Comparison of ENCODE assay signal across 9 mouse cellular contexts in genomic region chr16:5931680-5932079, GRCm38 (mm10). TPM values are rescaled to one million over a fixed set of nuclear protein-coding genes. Genes with fewer than 3 reads are reported as not detected.
DNase-seq lines count a peak whose midpoint lies in the region; ATAC-seq lines count a peak whose summit lies in the region.
"Had no signal": no experiment of that assay in that cellular context is flagged by ENCODE, and none has a peak within 500 bp of the region (broad histone marks: within the 10 kb centered on the region; RNA-seq: fewer than 3 reads in every experiment).

No protein-coding gene starts in this region.

- no peaks in the 10 kb centered on the region for H3K36me3 ChIP-seq in forebrain, embryonic 15.5 days
- H3K36me3 ChIP-seq in hindbrain, embryonic 14.5 days (replicated peaks; ENCODE audit: control insufficient read depth, insufficient read depth) = no peaks in the 10 kb centered on the region
- no peaks in the 10 kb centered on the region for H3K36me3 ChIP-seq in midbrain, embryonic 11.5 days (ENCODE audit: control insufficient read depth, insufficient read depth, low read length)
- H3K36me3 ChIP-seq: limb, embryonic 13.5 days had no signal

- no peak overlapping the region for H3K4me2 ChIP-seq in forebrain, embryonic 15.5 days (replicated peaks)
- no peak overlapping the region for H3K4me2 ChIP-seq in hindbrain, embryonic 14.5 days (replicated peaks)
- no peak overlapping the region for H3K4me2 ChIP-seq in midbrain, embryonic 11.5 days
- H3K4me2 ChIP-seq: limb, embryonic 13.5 days had no signal

- whole genome bisulfite sequencing in forebrain, embryonic 15.5 days = 27% methylated on average over 7 of the region's 7 CpGs
- WGBS in hindbrain, embryonic 14.5 days = 28% methylated on average over 7 of the region's 7 CpGs
- WGBS in midbrain, embryonic 11.5 days = 22% methylated on average over 7 of the region's 7 CpGs

- no peak overlapping the region for H3K27ac ChIP-seq in forebrain, embryonic 15.5 days (replicated peaks)
- no peak overlapping the region for H3K27ac ChIP-seq in hindbrain, embryonic 14.5 days
- no peak overlapping the region for H3K27ac ChIP-seq in midbrain, embryonic 11.5 days (ENCODE audit: low read depth, low read length)
- H3K27ac ChIP-seq: limb, embryonic 13.5 days had no signal

- DNase-seq in CD4-positive, CD25-positive, alpha-beta regulatory T cell, adult 2 months (ENCODE audit: low read depth, low spot score) = peak; percentile 33
- peak; percentile 79 for DNase-seq in cerebellum, adult 11 months
- peak; percentile 83 for DNase-seq in hindbrain, embryonic 14.5 days (ENCODE audit: low spot score)
- DNase-seq in layer of hippocampus, postnatal 36 days = peak; percentile 75 to 81
- DNase-seq in midbrain, embryonic 11.5 days (ENCODE audit: low spot score, missing footprints) = peak; percentile 97
- DNase-seq in spleen, postnatal 4 days (ENCODE audit: low spot score in 2 of 2) = peak; percentile 20 to 78

- no peaks in the 10 kb centered on the region for H3K4me1 ChIP-seq in forebrain, embryonic 15.5 days
- H3K4me1 ChIP-seq in hindbrain, embryonic 14.5 days (replicated peaks; ENCODE audit: control insufficient read depth, insufficient read depth, low read length) = peaks cover 11% of the 10 kb centered on the region; the same call in 1 of the 2 replicates
- no peaks in the 10 kb centered on the region for H3K4me1 ChIP-seq in midbrain, embryonic 11.5 days (ENCODE audit: control insufficient read depth, insufficient read depth, low read length)
- H3K4me1 ChIP-seq: limb, embryonic 13.5 days had no signal

- H3K9me3 ChIP-seq in forebrain, embryonic 15.5 days = no peaks in the 10 kb centered on the region
- H3K9me3 ChIP-seq in hindbrain, embryonic 14.5 days (ENCODE audit: control insufficient read depth, low read length) = no peaks in the 10 kb centered on the region
- H3K9me3 ChIP-seq in midbrain, embryonic 11.5 days (ENCODE audit: control insufficient read depth, low read length) = no peaks in the 10 kb centered on the region
- H3K9me3 ChIP-seq: limb, embryonic 13.5 days had no signal

- no peak overlapping the region for H3K4me3 ChIP-seq in forebrain, embryonic 15.5 days
- H3K4me3 ChIP-seq in hindbrain, embryonic 14.5 days (replicated peaks; ENCODE audit: low read length) = no peak overlapping the region
- no peak overlapping the region for H3K4me3 ChIP-seq in midbrain, embryonic 11.5 days (ENCODE audit: low read depth, low read length)
- H3K4me3 ChIP-seq: limb, embryonic 13.5 days had no signal

- no peaks in the 10 kb centered on the region for H3K27me3 ChIP-seq in forebrain, embryonic 15.5 days
- no peaks in the 10 kb centered on the region for H3K27me3 ChIP-seq in hindbrain, embryonic 14.5 days (ENCODE audit: control insufficient read depth, insufficient read depth, low read length)
- H3K27me3 ChIP-seq in midbrain, embryonic 11.5 days (ENCODE audit: control insufficient read depth, insufficient read depth, low read length) = no peaks in the 10 kb centered on the region
- H3K27me3 ChIP-seq: limb, embryonic 13.5 days had no signal

- H3K9ac ChIP-seq in forebrain, embryonic 15.5 days (replicated peaks) = no peak overlapping the region
- no peak overlapping the region for H3K9ac ChIP-seq in hindbrain, embryonic 14.5 days
- H3K9ac ChIP-seq in midbrain, embryonic 11.5 days (ENCODE audit: low read length) = no peak overlapping the region
- H3K9ac ChIP-seq: limb, embryonic 13.5 days had no signal

- ATAC-seq in CD4-positive, CD25-positive, alpha-beta regulatory T cell, adult 4 months = no peak
- ATAC-seq in forebrain, embryonic 15.5 days (replicated peaks) = peak; percentile 53
- 0 out of 2 replicates have a peak, but pooled peaks have one; percentile 46 for ATAC-seq in hindbrain, embryonic 14.5 days (ENCODE audit: low FRiP score)
- ATAC-seq in midbrain, embryonic 11.5 days (ENCODE audit: low FRiP score) = peak; percentile 61

RNA-seq across cellular contexts. Expression of gene Rbfox1, which starts 46.5 kb away (rescaled TPM):
- not detected for polyA plus RNA-seq in CD4-positive, CD25-positive, alpha-beta regulatory T cell, adult 4 months (2017; shearing (Covaris generic))
- polyA plus RNA-seq in forebrain, embryonic 15.5 days (2015; fragmentation: Nextera tagmentation; extraction: Ambion mirVana) = 146 and 173 TPM in 2 replicates
- polyA plus RNA-seq in hindbrain, embryonic 14.5 days (2014; fragmentation: Nextera tagmentation; extraction: Ambion mirVana) = 203 and 217 TPM in 2 replicates
- total RNA-seq in layer of hippocampus, postnatal 36 days (2021) = 100 to 1,000 TPM; 410 to 420 TPM
- 6.1 and 7.0 TPM in 2 replicates for polyA plus RNA-seq in midbrain, embryonic 11.5 days (2014; fragmentation: Nextera tagmentation; extraction: Ambion mirVana)

Comparison
In these comparisons a context has a peak if more than half of its experiments do, and no peak if none do; other contexts are left out.
1. DNase-seq: peak in every context shown above with its lines; median percentile 97 in midbrain, embryonic 11.5 days; 83 in hindbrain, embryonic 14.5 days; 79 in cerebellum, adult 11 months; 78 in layer of hippocampus, postnatal 36 days; 49 in spleen, postnatal 4 days; 33 in CD4-positive, CD25-positive, alpha-beta regulatory T cell, adult 2 months.
2. RNA of gene Rbfox1, which starts 46.5 kb away (polyA plus RNA-seq): 203 to 217 TPM in hindbrain, embryonic 14.5 days and 146 to 173 TPM in forebrain, embryonic 15.5 days; 6.1 to 7.0 TPM in midbrain, embryonic 11.5 days and not detected in CD4-positive, CD25-positive, alpha-beta regulatory T cell, adult 4 months; every median in the first group is over 10 times any median in the second.